Mouse (Mus musculus) B cell, adult (primary cell): ENCODE results near the gene Pate3. TPM values are rescaled to one million over a fixed set of nuclear protein-coding genes. Genes with fewer than 3 reads are reported as not detected.

Experiments
- total RNA-seq: library from RNA; stranded (reverse); gene quantifications from 4 replicates; pipeline ENCODE4 v1.2.4, GENCODE M21; 2023; ENCODE audit not compliant: inconsistent age

Gene Pate3
- total RNA-seq, result not detected in 4 replicates

GRCm38 (mm10) chr9:35648102-35648501 is at the start of gene Pate3:
Gene Pate3 (minus strand): TSS chr9:35648202.

GRCm38 (mm10) chr9:35687013-35687412 is 39.0 kb upstream of the Pate3 start, which contains the start of gene Pate1:
Gene Pate1 (minus strand): TSS chr9:35687390.

GRCm38 (mm10) chr9:35611841-35612240 is 36.2 kb downstream of the Pate3 start, which contains the start of gene Pate4:
Gene Pate4 (minus strand): TSS chr9:35611941.

Other genes with a start within 250 kb of the Pate3 start
- gene Cdon, start 227.1 kb downstream of the Pate3 start, total RNA-seq, result 6.0 to 9.6 TPM (median 7.2 TPM) in 4 replicates
- not detected in 4 replicates for gene Gm1113, start 129.9 kb downstream of the Pate3 start, total RNA-seq
- 1.7 to 2.2 TPM (median 2.1 TPM) in 4 replicates for gene Ddx25, start 89.7 kb downstream of the Pate3 start, total RNA-seq
- gene Pus3, start 89.6 kb downstream of the Pate3 start, total RNA-seq, result 23.6 to 26.1 TPM (median 25.5 TPM) in 4 replicates
- gene Pate2, start 77.9 kb downstream of the Pate3 start, total RNA-seq, result not detected in 4 replicates
- gene Hyls1, start 77.8 kb downstream of the Pate3 start, total RNA-seq, result 14.7 to 15.8 TPM (median 15.5 TPM) in 4 replicates
- gene Pate4, start 36.3 kb downstream of the Pate3 start, total RNA-seq, result not detected in 4 replicates
- not detected in 4 replicates for gene Pate1, start 39.2 kb upstream of the Pate3 start, total RNA-seq
- not detected in 4 replicates for gene Gm17677, start 92.8 kb upstream of the Pate3 start, total RNA-seq
- not detected in 4 replicates for gene Gm17727, start 129.9 kb upstream of the Pate3 start, total RNA-seq
- not detected in 4 replicates for gene Gm27235, start 141.9 kb upstream of the Pate3 start, total RNA-seq
- not detected in 4 replicates for gene D730048I06Rik, start 141.9 kb upstream of the Pate3 start, total RNA-seq
- not detected in 4 replicates for gene 9230110F15Rik, start 195.9 kb upstream of the Pate3 start, total RNA-seq